Mouse (Mus musculus): ENCODE data around the gene Schip1. TPM values are rescaled to one million over a fixed set of nuclear protein-coding genes. Genes with fewer than 3 reads are reported as not detected.

Gene Schip1
- polyA plus RNA-seq, 1 experiment from 2014 or later, result 29.7 TPM

DNA sequence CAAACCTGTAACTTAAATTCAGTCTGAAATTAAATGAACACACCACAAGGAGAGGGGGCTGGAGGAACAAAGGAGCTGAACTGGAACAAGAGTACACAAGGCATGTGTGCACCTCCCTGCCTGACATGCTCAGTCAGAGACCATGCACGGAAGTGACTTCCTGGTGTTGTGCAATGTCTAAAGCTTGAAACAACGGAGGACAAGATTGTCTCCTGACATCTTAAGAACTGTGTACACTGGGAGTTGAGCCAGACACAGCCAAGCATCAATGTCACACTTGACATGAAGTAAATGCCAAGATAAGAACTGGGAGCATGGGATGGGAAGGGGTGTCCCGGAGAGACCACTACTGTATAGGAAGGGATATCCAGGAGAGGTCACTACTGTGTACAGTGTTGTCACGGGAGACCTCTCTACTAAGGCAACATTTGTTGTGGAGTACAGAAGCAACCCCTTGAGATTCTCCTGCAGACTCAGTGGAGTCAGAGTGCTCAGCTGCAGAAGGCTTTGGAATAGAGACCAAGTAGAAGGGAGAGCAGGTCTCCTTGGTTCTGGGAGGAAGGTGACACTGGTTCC, 490.6 kb downstream of the Schip1 start:
- Histone ChIP-seq H3K27me3 (replicated peaks; ENCODE audit: control insufficient read depth, insufficient read depth, low read length) (no peaks in the 10 kb centered on the region), H3K4me2 (ENCODE audit: low read depth, low read length) (no peak overlapping the region), H3K4me3 (ENCODE audit: low read length) (no peak overlapping the region), H3K27ac (ENCODE audit: low read length) (no peak overlapping the region), H3K9me3 (ENCODE audit: control insufficient read depth, low read length) (no peaks in the 10 kb centered on the region), H3K9ac (ENCODE audit: low read depth, low read length) (no peak overlapping the region), H3K4me1 (ENCODE audit: control insufficient read depth, insufficient read depth, low read length) (0 out of 2 replicates have a peak, but pooled peaks cover 6% of the 10 kb centered on the region), H3K36me3 (ENCODE audit: control insufficient read depth, insufficient read depth, low read length) (no peaks in the 10 kb centered on the region)
- WGBS, result 61% methylated on average over 4 of the region's 4 CpGs
- ATAC-seq, result peak; percentile 53; the same call in 1 of the 2 replicates

- Histone ChIP-seq H3K4me1 (ENCODE audit: control insufficient read depth, insufficient read depth, low read length) (0 out of 2 replicates have a peak, but pooled peaks cover 4% of the 10 kb centered on the region), H3K27ac (ENCODE audit: low read length) (no peak overlapping the region), H3K36me3 (ENCODE audit: control insufficient read depth, insufficient read depth, low read length) (no peaks in the 10 kb centered on the region), H3K27me3 (replicated peaks; ENCODE audit: control insufficient read depth, insufficient read depth, low read length) (no peaks in the 10 kb centered on the region), H3K9me3 (ENCODE audit: control insufficient read depth, low read length) (no peaks in the 10 kb centered on the region), H3K4me2 (ENCODE audit: low read depth, low read length) (no peak overlapping the region), H3K9ac (ENCODE audit: low read depth, low read length) (no peak overlapping the region), H3K4me3 (ENCODE audit: low read length) (no peak overlapping the region)
- 90% methylated on average over 9 of the region's 9 CpGs for WGBS
- no peak for ATAC-seq
Observed at GRCm38 (mm10) chr3:68556891-68557290, 492.3 kb downstream of the Schip1 start.

- Histone ChIP-seq H3K9ac (ENCODE audit: low read depth, low read length) (no peak overlapping the region), H3K4me2 (ENCODE audit: low read depth, low read length) (no peak overlapping the region), H3K36me3 (ENCODE audit: control insufficient read depth, insufficient read depth, low read length) (no peaks in the 10 kb centered on the region), H3K9me3 (ENCODE audit: control insufficient read depth, low read length) (no peaks in the 10 kb centered on the region), H3K4me1 (ENCODE audit: control insufficient read depth, insufficient read depth, low read length) (0 out of 2 replicates have a peak, but pooled peaks cover 4% of the 10 kb centered on the region), H3K27me3 (replicated peaks; ENCODE audit: control insufficient read depth, insufficient read depth, low read length) (no peaks in the 10 kb centered on the region), H3K4me3 (ENCODE audit: low read length) (no peak overlapping the region), H3K27ac (ENCODE audit: low read length) (no peak overlapping the region)
- 45% methylated on average over 6 of the region's 6 CpGs for whole genome bisulfite sequencing
- ATAC-seq, result peak; percentile 87
Observed at GRCm38 (mm10) chr3:68558744-68559143, 494.1 kb downstream of the Schip1 start.

DNA sequence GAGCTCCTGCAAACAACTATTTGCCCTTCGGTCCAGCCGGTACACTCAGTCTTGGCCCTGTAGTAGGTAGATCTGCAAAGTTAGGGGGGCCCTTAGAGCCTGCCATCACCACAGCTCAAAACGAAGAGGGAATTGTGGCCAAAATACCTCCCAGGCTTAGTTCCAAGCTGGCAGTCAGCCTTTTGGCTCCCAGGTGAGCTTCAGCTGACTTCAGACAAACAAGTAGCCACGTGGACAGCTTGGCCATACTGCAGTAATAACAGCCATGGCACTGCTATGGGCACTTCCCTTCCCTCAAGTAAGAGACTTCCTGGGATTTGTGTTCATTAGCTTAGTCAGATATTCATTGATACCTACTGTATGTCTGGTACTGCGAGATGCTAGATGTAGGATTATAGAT, 495.5 kb downstream of the Schip1 start:
- 85% methylated on average over 5 of the region's 5 CpGs for WGBS

DNA sequence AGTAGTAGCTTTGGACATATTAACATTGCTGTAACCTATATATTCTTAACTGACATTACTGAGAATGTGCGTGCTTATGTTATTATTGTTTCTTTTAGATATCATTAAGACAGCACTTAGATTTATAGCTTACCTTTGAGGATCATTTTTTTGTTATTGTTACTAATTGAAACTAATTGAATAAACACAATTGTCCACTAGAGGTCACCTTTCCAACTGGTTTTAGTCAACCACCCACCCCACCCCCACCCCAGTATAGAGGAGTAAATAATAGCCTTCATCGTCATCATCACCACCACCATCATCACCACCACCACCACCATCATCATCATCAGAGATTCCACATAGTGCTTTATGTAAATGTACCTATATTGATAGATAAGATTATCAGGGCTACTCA, 498.2 kb downstream of the Schip1 start:
- H3K9me3 ChIP-seq (ENCODE audit: control insufficient read depth, low read length), result no peaks in the 10 kb centered on the region

More for the DNA sequence above, 495.5 kb downstream of the Schip1 start:
- Histone ChIP-seq H3K4me3 (ENCODE audit: low read length) (no peak overlapping the region), H3K9ac (ENCODE audit: low read depth, low read length) (no peak overlapping the region), H3K36me3 (ENCODE audit: control insufficient read depth, insufficient read depth, low read length) (no peaks in the 10 kb centered on the region), H3K4me2 (ENCODE audit: low read depth, low read length) (no peak overlapping the region), H3K27ac (ENCODE audit: low read length) (no peak overlapping the region), H3K4me1 (ENCODE audit: control insufficient read depth, insufficient read depth, low read length) (0 out of 2 replicates have a peak, but pooled peaks cover 4% of the 10 kb centered on the region), H3K27me3 (replicated peaks; ENCODE audit: control insufficient read depth, insufficient read depth, low read length) (no peaks in the 10 kb centered on the region), H3K9me3 (ENCODE audit: control insufficient read depth, low read length) (no peaks in the 10 kb centered on the region)
- ATAC-seq, result no peak

GRCm38 (mm10) chr3:68563922-68564321, 499.3 kb downstream of the Schip1 start:
- Histone ChIP-seq H3K4me2 (ENCODE audit: low read depth, low read length) (no peak overlapping the region), H3K9ac (ENCODE audit: low read depth, low read length) (no peak overlapping the region), H3K27ac (ENCODE audit: low read length) (no peak overlapping the region), H3K4me3 (ENCODE audit: low read length) (no peak overlapping the region), H3K36me3 (ENCODE audit: control insufficient read depth, insufficient read depth, low read length) (no peaks in the 10 kb centered on the region), H3K4me1 (ENCODE audit: control insufficient read depth, insufficient read depth, low read length) (0 out of 2 replicates have a peak, but pooled peaks cover under 1% of the 10 kb centered on the region), H3K9me3 (ENCODE audit: control insufficient read depth, low read length) (no peaks in the 10 kb centered on the region), H3K27me3 (replicated peaks; ENCODE audit: control insufficient read depth, insufficient read depth, low read length) (no peaks in the 10 kb centered on the region)
- no peak for ATAC-seq
- 60% methylated on average over 8 of the region's 8 CpGs for WGBS

More for the DNA sequence above, 498.2 kb downstream of the Schip1 start:
- no peak overlapping the region for H3K4me3 ChIP-seq (ENCODE audit: low read length)
- H3K4me2 ChIP-seq (ENCODE audit: low read depth, low read length), result no peak overlapping the region
- H3K4me1 ChIP-seq (ENCODE audit: control insufficient read depth, insufficient read depth, low read length), result 0 out of 2 replicates have a peak, but pooled peaks cover 4% of the 10 kb centered on the region
- 86% methylated on average over 2 of the region's 2 CpGs for whole genome bisulfite sequencing
- H3K36me3 ChIP-seq (ENCODE audit: control insufficient read depth, insufficient read depth, low read length), result no peaks in the 10 kb centered on the region
- no peak overlapping the region for H3K9ac ChIP-seq (ENCODE audit: low read depth, low read length)
- no peak for ATAC-seq
- no peak overlapping the region for H3K27ac ChIP-seq (ENCODE audit: low read length)
- H3K27me3 ChIP-seq (replicated peaks; ENCODE audit: control insufficient read depth, insufficient read depth, low read length), result no peaks in the 10 kb centered on the region

DNA sequence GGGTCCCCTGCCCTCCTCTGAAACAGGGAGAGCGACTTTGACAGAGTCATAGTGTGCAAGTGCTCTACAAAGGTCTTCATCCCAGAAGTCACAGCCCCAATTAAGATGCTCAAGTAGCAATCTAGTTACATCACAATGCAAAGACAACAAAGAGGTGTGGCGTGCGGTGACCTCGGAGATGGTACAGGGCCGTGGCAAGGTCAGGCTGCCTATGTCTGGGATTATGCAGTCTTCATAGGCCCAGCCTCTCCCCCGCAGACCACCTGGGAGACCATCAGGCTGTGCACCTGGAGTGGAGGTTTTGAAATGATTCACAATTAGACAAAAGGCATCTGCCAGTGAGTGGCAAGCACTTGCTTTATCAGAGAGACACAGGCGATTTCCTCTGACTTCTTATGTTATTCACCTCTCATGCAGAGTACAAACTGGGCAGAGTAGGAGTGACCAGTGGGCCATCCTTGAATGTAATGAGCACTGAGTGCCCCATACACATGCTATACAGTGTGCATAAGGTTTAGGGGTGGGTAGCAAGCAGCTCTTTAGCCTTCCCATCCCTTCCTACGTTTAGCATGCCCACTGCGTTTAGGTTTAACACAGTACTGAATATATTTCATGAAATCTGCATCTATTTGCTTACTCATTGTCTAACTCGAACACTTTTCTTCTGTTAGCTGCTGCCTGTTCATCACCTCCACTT, 500.5 kb downstream of the Schip1 start:
- WGBS, result 85% methylated on average over 10 of the region's 10 CpGs
- H3K4me1 ChIP-seq (ENCODE audit: control insufficient read depth, insufficient read depth, low read length), result no peaks in the 10 kb centered on the region
- no peaks in the 10 kb centered on the region for H3K36me3 ChIP-seq (ENCODE audit: control insufficient read depth, insufficient read depth, low read length)
- no peaks in the 10 kb centered on the region for H3K9me3 ChIP-seq (ENCODE audit: control insufficient read depth, low read length)
- H3K9ac ChIP-seq (ENCODE audit: low read depth, low read length), result no peak overlapping the region
- H3K4me2 ChIP-seq (ENCODE audit: low read depth, low read length), result no peak overlapping the region
- no peaks in the 10 kb centered on the region for H3K27me3 ChIP-seq (replicated peaks; ENCODE audit: control insufficient read depth, insufficient read depth, low read length)
- no peak overlapping the region for H3K4me3 ChIP-seq (ENCODE audit: low read length)
- ATAC-seq, result no peak
- H3K27ac ChIP-seq (ENCODE audit: low read length), result no peak overlapping the region

- H3K4me3 ChIP-seq (ENCODE audit: low read length), result no peak overlapping the region
Observed at GRCm38 (mm10) chr3:68565675-68566055, 501.1 kb downstream of the Schip1 start.

DNA sequence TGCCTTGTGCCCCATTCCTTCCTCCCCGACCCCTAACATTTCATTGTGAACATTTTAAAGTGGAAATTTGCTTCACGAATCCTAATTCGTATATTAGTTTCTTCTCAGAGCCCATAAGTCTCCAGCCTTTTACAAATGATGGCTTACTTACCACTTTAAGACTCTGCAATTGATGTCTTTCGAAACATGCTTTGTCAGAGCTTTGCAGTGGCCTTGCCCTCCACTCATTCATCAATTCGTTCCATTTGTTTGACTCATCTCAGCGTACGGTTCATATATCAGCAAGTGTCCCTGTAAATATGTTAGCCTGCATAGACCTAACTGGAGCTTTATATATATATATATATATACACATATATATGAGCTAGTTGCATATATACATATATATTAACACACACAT, 503.0 kb downstream of the Schip1 start:
- no peak overlapping the region for H3K4me2 ChIP-seq (ENCODE audit: low read depth, low read length)
- 71% methylated on average over 7 of the region's 7 CpGs for WGBS
- no peaks in the 10 kb centered on the region for H3K36me3 ChIP-seq (ENCODE audit: control insufficient read depth, insufficient read depth, low read length)

More at GRCm38 (mm10) chr3:68565675-68566055, 501.1 kb downstream of the Schip1 start:
- no peak overlapping the region for H3K9ac ChIP-seq (ENCODE audit: low read depth, low read length)
- H3K27ac ChIP-seq (ENCODE audit: low read length), result no peak overlapping the region
- no peak for ATAC-seq
- no peak overlapping the region for H3K4me2 ChIP-seq (ENCODE audit: low read depth, low read length)
- H3K4me1 ChIP-seq (ENCODE audit: control insufficient read depth, insufficient read depth, low read length), result no peaks in the 10 kb centered on the region
- no peaks in the 10 kb centered on the region for H3K36me3 ChIP-seq (ENCODE audit: control insufficient read depth, insufficient read depth, low read length)
- WGBS, result 83% methylated on average over 4 of the region's 4 CpGs
- no peaks in the 10 kb centered on the region for H3K27me3 ChIP-seq (replicated peaks; ENCODE audit: control insufficient read depth, insufficient read depth, low read length)
- no peaks in the 10 kb centered on the region for H3K9me3 ChIP-seq (ENCODE audit: control insufficient read depth, low read length)

More for the DNA sequence above, 503.0 kb downstream of the Schip1 start:
- Histone ChIP-seq H3K27ac (ENCODE audit: low read length) (no peak overlapping the region), H3K9me3 (ENCODE audit: control insufficient read depth, low read length) (no peaks in the 10 kb centered on the region), H3K4me3 (ENCODE audit: low read length) (no peak overlapping the region), H3K4me1 (ENCODE audit: control insufficient read depth, insufficient read depth, low read length) (peaks cover 6% of the 10 kb centered on the region), H3K9ac (ENCODE audit: low read depth, low read length) (no peak overlapping the region), H3K27me3 (replicated peaks; ENCODE audit: control insufficient read depth, insufficient read depth, low read length) (no peaks in the 10 kb centered on the region)
- ATAC-seq, result no peak

Data from intestine, embryonic 16.5 days (tissue).